Mouse (Mus musculus) liver, embryonic 13.5 days (tissue): ENCODE measurements around the gene Ddah1. TPM values are rescaled to one million over a fixed set of nuclear protein-coding genes. Genes with fewer than 3 reads are reported as not detected.

Source experiments
- ATAC-seq: fragments of 200-750 bp; cut with Nextera tagmentation; 2 replicates; pipeline ENCODE4 v1.8.0; 2017; ENCODE audit warnings: low read depth, mild to moderate bottlenecking, moderate number of reproducible peaks, moderate library complexity
- DNase-seq: peaks from one replicate; pipeline ENCODE4 v3.0.0; 2022
- H3K27ac ChIP-seq: fragments of 300-500 bp; sonication (generic); 2 replicates; pipeline ENCODE4 v1.5.1; 2015; ENCODE audit warnings: moderate library complexity, mild to moderate bottlenecking, inconsistent platforms
- H3K27me3 ChIP-seq: fragments of 300-500 bp; sonication (generic); 2 replicates; pipeline ENCODE4 v1.6.1; 2015; ENCODE audit warnings: mild to moderate bottlenecking, inconsistent platforms
- H3K36me3 ChIP-seq: fragments of 300-500 bp; sonication (generic); 2 replicates; pipeline ENCODE4 v1.6.1; 2015; ENCODE audit warnings: mild to moderate bottlenecking, inconsistent platforms
- H3K4me1 ChIP-seq: fragments of 300-500 bp; sonication (generic); replicated peaks from 2 replicates; pipeline ENCODE4 v1.6.1; 2015; ENCODE audit warnings: inconsistent platforms
- H3K4me2 ChIP-seq: fragments of 300-500 bp; sonication (generic); 2 replicates; pipeline ENCODE4 v1.6.1; 2015; ENCODE audit warnings: inconsistent platforms, mild to moderate bottlenecking, moderate library complexity
- H3K4me3 ChIP-seq: fragments of 300-500 bp; sonication (generic); replicated peaks from 2 replicates; pipeline ENCODE4 v1.5.1; 2015; ENCODE audit warnings: mild to moderate bottlenecking, inconsistent platforms
- H3K9ac ChIP-seq: fragments of 300-500 bp; sonication (generic); 2 replicates; pipeline ENCODE4 v1.6.1; 2015; ENCODE audit warnings: mild to moderate bottlenecking, inconsistent platforms
- H3K9me3 ChIP-seq: fragments of 300-500 bp; sonication (generic); replicated peaks from 2 replicates; pipeline ENCODE4 v1.6.1; 2016; ENCODE audit warnings: inconsistent platforms
- WGBS: fragments of 180-500 bp; shearing (Covaris S2); methylation state at CpG from one replicate; pipeline ENCODE4 v1.1.7; 2015; ENCODE audit not compliant: insufficient replicate concordance; 5-methylcytosine and 5-hydroxymethylcytosine counted together
- polyA plus RNA-seq: library from polyadenylated mRNA; unstranded; fragments of >200 nt; fragmentation: Nextera tagmentation; extraction: Ambion mirVana; gene quantifications from 2 replicates; pipeline ENCODE4 v1.2.1, GENCODE M21; 2015

The Ddah1 gene
- polyA plus RNA-seq, 1 experiment from 2014 or later: 39.3 TPM

DNA sequence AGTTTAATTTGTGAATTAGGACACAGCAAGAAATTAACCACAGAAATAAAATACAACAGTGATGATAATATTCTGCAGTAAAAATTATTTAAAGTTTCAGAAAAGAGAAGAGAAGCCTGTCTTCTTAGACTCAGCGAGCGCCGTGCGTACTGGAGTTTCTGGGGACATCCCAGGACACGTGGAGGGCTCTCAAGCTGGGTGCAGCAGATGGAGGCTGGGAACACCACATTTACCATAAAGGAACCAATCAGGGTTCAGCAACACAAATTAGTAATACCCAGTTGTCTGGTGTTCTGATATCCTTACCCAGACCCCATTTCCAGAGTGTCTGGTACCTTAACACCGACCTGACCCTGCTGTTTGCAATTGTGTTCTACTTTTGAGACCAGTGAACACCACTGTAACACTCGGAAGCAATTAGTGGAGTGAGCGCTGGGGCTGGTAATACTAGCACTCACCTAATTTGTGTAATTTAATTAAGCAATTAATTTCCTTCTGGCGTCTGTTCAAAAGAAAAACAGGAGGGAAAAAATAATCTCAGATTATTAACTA is 14.9 kb upstream of the Ddah1 start:
- Histone ChIP-seq H3K27me3 (no peaks in the 10 kb centered on the region), H3K4me1 (peaks cover 14% of the 10 kb centered on the region), H3K9me3 (no peaks in the 10 kb centered on the region), H3K9ac (no peak overlapping the region), H3K4me3 (no peak overlapping the region), H3K27ac (no peak overlapping the region), H3K4me2 (no peak overlapping the region), H3K36me3 (no peaks in the 10 kb centered on the region)
- DNase-seq: no peak
- ATAC-seq: no peak
- 75% methylated on average over 9 of the region's 9 CpGs for WGBS

DNA sequence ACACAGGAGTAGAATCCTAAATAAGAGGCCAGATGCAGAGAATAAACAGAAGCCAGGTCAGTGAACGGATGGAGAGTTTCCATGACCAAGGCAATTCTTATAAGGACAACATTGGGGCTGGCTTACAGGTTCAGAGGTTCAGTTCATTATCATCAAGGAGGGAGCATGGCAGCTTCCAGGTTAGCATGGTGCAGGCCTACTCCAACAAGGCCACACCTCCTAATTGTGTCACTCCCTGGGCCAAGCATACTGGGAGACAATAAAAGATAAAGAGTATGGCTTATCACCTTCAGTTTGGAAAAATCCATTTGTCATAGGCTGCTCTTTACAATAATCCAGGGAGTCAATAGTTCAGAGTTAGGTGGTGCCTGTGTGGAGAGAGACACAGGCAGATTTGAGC is 9.8 kb upstream of the Ddah1 start:
- no peak for ATAC-seq

DNA sequence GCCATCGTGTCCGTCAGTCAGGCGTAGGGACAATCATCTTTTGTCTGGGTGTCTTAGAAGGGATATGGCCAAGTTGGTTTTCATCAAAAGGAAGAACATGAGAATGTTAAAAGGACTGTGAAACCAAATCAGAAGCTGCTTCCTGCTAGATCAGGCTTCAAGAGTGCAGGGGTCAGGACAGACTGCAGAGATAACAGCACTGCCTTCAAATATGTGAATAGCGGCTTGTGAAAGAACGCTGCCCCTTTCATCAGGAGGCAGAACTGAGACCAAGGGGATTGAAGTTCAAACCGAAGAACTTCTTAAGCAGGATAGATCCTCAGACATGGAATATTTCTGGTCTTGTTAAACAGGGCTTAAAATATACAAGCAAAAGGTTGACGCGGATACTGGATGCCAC is 2.0 kb upstream of the Ddah1 start:
- H3K36me3 ChIP-seq: no peaks in the 10 kb centered on the region
- ATAC-seq (no peak), DNase-seq (no peak)
- peaks cover 36% of the 10 kb centered on the region for H3K27me3 ChIP-seq
- H3K4me2 ChIP-seq: no peak overlapping the region
- peaks cover 43% of the 10 kb centered on the region for H3K4me1 ChIP-seq
- H3K9me3 ChIP-seq: no peaks in the 10 kb centered on the region
- WGBS: 42% methylated on average over 8 of the region's 8 CpGs
- H3K4me3 ChIP-seq: no peak overlapping the region
- no peak overlapping the region for H3K27ac ChIP-seq
- H3K9ac ChIP-seq: no peak overlapping the region

More for the DNA sequence above, 9.8 kb upstream of the Ddah1 start:
- Histone ChIP-seq H3K4me3 (no peak overlapping the region), H3K27me3 (no peaks in the 10 kb centered on the region), H3K4me1 (peaks cover 3% of the 10 kb centered on the region), H3K4me2 (no peak overlapping the region), H3K9ac (no peak overlapping the region), H3K9me3 (0 out of 2 replicates have a peak, but pooled peaks cover 2% of the 10 kb centered on the region), H3K27ac (no peak overlapping the region), H3K36me3 (no peaks in the 10 kb centered on the region)
- no peak for DNase-seq
- 62% methylated on average over 1 of the region's 1 CpGs for WGBS

- Histone ChIP-seq H3K36me3 (no peaks in the 10 kb centered on the region), H3K9me3 (no peaks in the 10 kb centered on the region), H3K9ac (no peak overlapping the region), H3K4me3 (no peak overlapping the region), H3K4me2 (peak overlapping the region; percentile 89), H3K4me1 (peaks cover 48% of the 10 kb centered on the region), H3K27me3 (peaks cover 36% of the 10 kb centered on the region), H3K27ac (no peak overlapping the region)
- WGBS: 38% methylated on average over 8 of the region's 8 CpGs
- ATAC-seq (no peak), DNase-seq (no peak)
Measured at GRCm38 (mm10) chr3:145757177-145757576, 1.3 kb upstream of the Ddah1 start.

DNA sequence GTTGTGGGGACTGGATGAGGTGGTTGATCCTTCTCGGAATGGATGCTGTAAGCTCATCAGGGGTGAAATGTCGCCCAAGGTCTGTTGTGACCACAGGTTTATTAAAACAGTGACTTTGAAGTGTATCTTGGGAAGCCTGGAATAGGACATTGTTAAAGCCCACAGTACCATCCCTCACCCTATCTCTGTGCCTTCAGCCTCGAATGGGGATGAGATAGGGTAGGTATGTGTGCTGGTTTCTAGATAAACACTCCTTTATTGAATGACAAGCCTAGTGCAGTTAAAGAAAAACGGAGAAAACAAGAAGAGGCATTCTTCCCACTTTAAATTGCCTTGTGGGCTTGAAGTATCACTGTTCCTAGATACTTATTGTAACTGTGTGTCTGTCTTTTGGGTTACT is 631 bp upstream of the Ddah1 start:
- peak overlapping the region; percentile 65 for H3K4me3 ChIP-seq
- peak overlapping the region; percentile 74 for H3K9ac ChIP-seq
- no peaks in the 10 kb centered on the region for H3K9me3 ChIP-seq
- peak; percentile 85 for ATAC-seq
- peak; percentile 34 for DNase-seq
- H3K4me1 ChIP-seq: peaks cover 50% of the 10 kb centered on the region
- peak overlapping the region; percentile 89 for H3K4me2 ChIP-seq
- whole genome bisulfite sequencing: 12% methylated on average over 4 of the region's 4 CpGs
- peaks cover 36% of the 10 kb centered on the region for H3K27me3 ChIP-seq
- H3K27ac ChIP-seq: peak overlapping the region; percentile 3; the same call in 1 of the 2 replicates
- H3K36me3 ChIP-seq: no peaks in the 10 kb centered on the region

- peak overlapping the region; percentile 65 for H3K4me3 ChIP-seq
- WGBS: 18% methylated on average over 14 of the region's 14 CpGs
- DNase-seq (no peak), ATAC-seq (no peak)
- H3K36me3 ChIP-seq: no peaks in the 10 kb centered on the region
- peaks cover 44% of the 10 kb centered on the region for H3K4me1 ChIP-seq
- H3K4me2 ChIP-seq: peak overlapping the region; percentile 89
- peaks cover 36% of the 10 kb centered on the region for H3K27me3 ChIP-seq
- H3K27ac ChIP-seq: peak overlapping the region; percentile 66
- H3K9ac ChIP-seq: peak overlapping the region; percentile 74
- no peaks in the 10 kb centered on the region for H3K9me3 ChIP-seq
Measured at GRCm38 (mm10) chr3:145759379-145760209, 1.1 kb downstream of the Ddah1 start.

GRCm38 (mm10) chr3:145760547-145760946 is 2.1 kb downstream of the Ddah1 start:
- ATAC-seq (no peak), DNase-seq (no peak)
- Histone ChIP-seq H3K27me3 (peaks cover 36% of the 10 kb centered on the region), H3K4me3 (0 out of 2 replicates have a peak overlapping the region, but pooled peaks have one; percentile 65), H3K36me3 (no peaks in the 10 kb centered on the region), H3K9me3 (no peaks in the 10 kb centered on the region), H3K27ac (no peak overlapping the region), H3K9ac (no peak overlapping the region), H3K4me2 (peak overlapping the region; percentile 34), H3K4me1 (peaks cover 47% of the 10 kb centered on the region)
- WGBS: 65% methylated on average over 3 of the region's 3 CpGs

DNA sequence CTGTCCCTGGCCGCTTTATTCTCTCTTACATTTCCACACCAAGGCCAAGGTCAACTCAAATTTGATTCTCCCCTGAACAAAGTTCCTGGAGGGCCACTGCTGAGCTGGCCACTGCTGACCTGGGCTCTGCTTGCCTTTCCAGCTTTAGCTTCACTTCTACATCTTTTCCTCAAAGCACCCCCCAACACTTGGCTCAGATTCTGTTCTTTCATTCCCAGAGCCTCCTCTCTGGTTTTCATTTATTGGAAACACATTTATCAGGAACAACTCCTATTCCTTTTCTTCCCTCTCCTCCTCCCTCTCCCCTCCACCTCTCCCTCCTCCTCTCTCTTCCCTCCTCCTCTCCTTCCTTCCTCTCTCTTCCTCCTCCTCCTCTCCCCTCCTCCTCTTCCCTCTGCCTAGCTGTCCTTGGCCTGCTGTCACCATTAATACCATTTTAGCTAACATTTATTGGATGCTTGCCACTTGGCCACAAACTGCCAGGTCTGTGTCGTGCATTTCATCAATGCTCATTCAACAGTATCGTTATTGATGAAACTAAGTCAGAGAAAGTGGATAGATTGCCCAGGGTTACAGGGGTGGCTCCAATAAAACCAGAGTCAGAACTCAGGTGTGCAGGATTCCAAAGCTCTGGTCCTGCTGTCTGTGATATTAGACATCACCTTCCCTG is 3.2 kb downstream of the Ddah1 start:
- ATAC-seq (no peak), DNase-seq (no peak)
- H3K9ac ChIP-seq: no peak overlapping the region
- no peaks in the 10 kb centered on the region for H3K9me3 ChIP-seq
- H3K4me3 ChIP-seq: no peak overlapping the region
- H3K4me2 ChIP-seq: no peak overlapping the region; the same call in 1 of the 2 replicates
- peak overlapping the region; percentile 50; the same call in 1 of the 2 replicates for H3K27ac ChIP-seq
- H3K36me3 ChIP-seq: 0 out of 2 replicates have a peak, but pooled peaks cover 2% of the 10 kb centered on the region
- 58% methylated on average over 3 of the region's 3 CpGs for WGBS
- H3K27me3 ChIP-seq: peaks cover 36% of the 10 kb centered on the region
- H3K4me1 ChIP-seq: peaks cover 40% of the 10 kb centered on the region

- Histone ChIP-seq H3K9ac (no peak overlapping the region), H3K4me2 (peak overlapping the region; percentile 19; the same call in 1 of the 2 replicates), H3K4me3 (no peak overlapping the region), H3K27me3 (peaks cover 28% of the 10 kb centered on the region), H3K27ac (peak overlapping the region; percentile 69), H3K4me1 (peaks cover 25% of the 10 kb centered on the region), H3K36me3 (0 out of 2 replicates have a peak, but pooled peaks cover 2% of the 10 kb centered on the region), H3K9me3 (no peaks in the 10 kb centered on the region)
- 49% methylated on average over 4 of the region's 4 CpGs for WGBS
- peak; percentile 33; the same call in 1 of the 2 replicates for ATAC-seq
- no peak for DNase-seq
Measured at GRCm38 (mm10) chr3:145762957-145763641, 4.6 kb downstream of the Ddah1 start.

- Histone ChIP-seq H3K9me3 (no peaks in the 10 kb centered on the region), H3K4me2 (peak overlapping the region; percentile 19; the same call in 1 of the 2 replicates), H3K4me3 (no peak overlapping the region), H3K27me3 (peaks cover 23% of the 10 kb centered on the region), H3K36me3 (0 out of 2 replicates have a peak, but pooled peaks cover 2% of the 10 kb centered on the region), H3K27ac (peak overlapping the region; percentile 69), H3K4me1 (peaks cover 20% of the 10 kb centered on the region), H3K9ac (no peak overlapping the region)
- ATAC-seq (no peak), DNase-seq (no peak)
- 78% methylated on average over 3 of the region's 3 CpGs for WGBS
Measured at GRCm38 (mm10) chr3:145763642-145763972, 5.1 kb downstream of the Ddah1 start.

GRCm38 (mm10) chr3:145764416-145764815 is 5.9 kb downstream of the Ddah1 start:
- 67% methylated on average over 2 of the region's 2 CpGs for WGBS
- no peak for ATAC-seq
- no peak for DNase-seq

More at GRCm38 (mm10) chr3:145764416-145764815, 5.9 kb downstream of the Ddah1 start:
- no peak overlapping the region for H3K4me2 ChIP-seq
- H3K9me3 ChIP-seq: no peaks in the 10 kb centered on the region
- H3K4me3 ChIP-seq: no peak overlapping the region
- no peak overlapping the region for H3K9ac ChIP-seq
- 0 out of 2 replicates have a peak, but pooled peaks cover 2% of the 10 kb centered on the region for H3K36me3 ChIP-seq
- H3K27me3 ChIP-seq: peaks cover 15% of the 10 kb centered on the region
- no peak overlapping the region for H3K27ac ChIP-seq
- H3K4me1 ChIP-seq: peaks cover 12% of the 10 kb centered on the region
